Mouse (Mus musculus) limb, embryonic 13.5 days (tissue): ENCODE data around the gene Atp2b1. TPM values are rescaled to one million over a fixed set of nuclear protein-coding genes. Genes with fewer than 3 reads are reported as not detected.

Source experiments
- ATAC-seq: fragments of 200-750 bp; cut with Nextera tagmentation; 2 replicates; pipeline ENCODE4 v1.8.0; 2017; ENCODE audit warnings: low read depth, moderate number of reproducible peaks, moderate TSS enrichment; ENCODE audit not compliant: low FRiP score
- H3K27ac ChIP-seq: fragments of 300-500 bp; sonication (generic); 2 replicates; pipeline ENCODE4 v1.5.1; 2015; ENCODE audit warnings: inconsistent platforms, mild to moderate bottlenecking, moderate library complexity
- H3K27me3 ChIP-seq: fragments of 300-500 bp; sonication (generic); 2 replicates; pipeline ENCODE4 v1.6.1; 2015; ENCODE audit warnings: mild to moderate bottlenecking, inconsistent platforms
- H3K36me3 ChIP-seq: fragments of 300-500 bp; sonication (generic); 2 replicates; pipeline ENCODE4 v1.6.1; 2015; ENCODE audit warnings: inconsistent platforms, mild to moderate bottlenecking, moderate library complexity
- H3K4me1 ChIP-seq: fragments of 300-500 bp; sonication (generic); 2 replicates; pipeline ENCODE4 v1.6.1; 2015; ENCODE audit warnings: inconsistent platforms
- H3K4me2 ChIP-seq: fragments of 300-500 bp; sonication (generic); replicated peaks from 2 replicates; pipeline ENCODE4 v1.6.1; 2015; ENCODE audit warnings: inconsistent platforms, mild to moderate bottlenecking, moderate library complexity
- H3K4me3 ChIP-seq: fragments of 300-500 bp; sonication (generic); 2 replicates; pipeline ENCODE4 v1.5.1; 2015; ENCODE audit warnings: moderate library complexity, mild to moderate bottlenecking, inconsistent platforms
- H3K9ac ChIP-seq: fragments of 300-500 bp; sonication (generic); 2 replicates; pipeline ENCODE4 v1.6.1; 2015; ENCODE audit warnings: mild to moderate bottlenecking, inconsistent platforms
- H3K9me3 ChIP-seq: fragments of 300-500 bp; sonication (generic); 2 replicates; pipeline ENCODE4 v1.6.1; 2016; ENCODE audit warnings: inconsistent platforms
- WGBS: fragments of 180-500 bp; shearing (Covaris S2); methylation state at CpG from one replicate; pipeline ENCODE4 v1.1.7; 2015; 5-methylcytosine and 5-hydroxymethylcytosine counted together
- polyA plus RNA-seq: library from polyadenylated mRNA; unstranded; fragments of >200 nt; fragmentation: Nextera tagmentation; extraction: Ambion mirVana; gene quantifications from 2 replicates; pipeline ENCODE4 v1.2.1, GENCODE M21; 2015

Gene Atp2b1
- polyA plus RNA-seq, 1 experiment from 2014 or later: 152 TPM

DNA sequence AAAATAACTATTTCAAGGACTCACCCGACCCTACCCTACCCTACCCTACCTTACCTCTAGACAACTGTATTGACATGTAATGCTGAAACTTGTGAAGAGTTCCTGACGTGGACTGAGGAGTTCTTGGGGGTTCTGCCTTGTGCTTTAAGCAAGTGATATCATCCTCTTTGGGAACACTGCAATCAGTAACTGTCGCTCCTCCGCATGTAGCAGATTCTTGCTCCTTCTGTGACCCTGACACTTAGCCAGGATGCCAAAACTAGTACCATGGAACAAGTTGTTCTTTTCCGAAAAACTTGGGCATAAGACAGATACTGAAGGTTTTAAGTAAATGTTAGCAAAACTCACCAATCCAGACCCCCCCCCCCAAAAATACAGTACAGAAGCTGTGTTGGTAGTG, 97.9 kb downstream of the Atp2b1 start:
- Histone ChIP-seq H3K27ac (no peak overlapping the region), H3K4me1 (no peaks in the 10 kb centered on the region), H3K4me3 (no peak overlapping the region), H3K4me2 (no peak overlapping the region), H3K27me3 (no peaks in the 10 kb centered on the region), H3K9ac (no peak overlapping the region), H3K36me3 (peaks cover 37% of the 10 kb centered on the region), H3K9me3 (no peaks in the 10 kb centered on the region)
- WGBS: 87% methylated on average over 5 of the region's 5 CpGs
- no peak for ATAC-seq

DNA sequence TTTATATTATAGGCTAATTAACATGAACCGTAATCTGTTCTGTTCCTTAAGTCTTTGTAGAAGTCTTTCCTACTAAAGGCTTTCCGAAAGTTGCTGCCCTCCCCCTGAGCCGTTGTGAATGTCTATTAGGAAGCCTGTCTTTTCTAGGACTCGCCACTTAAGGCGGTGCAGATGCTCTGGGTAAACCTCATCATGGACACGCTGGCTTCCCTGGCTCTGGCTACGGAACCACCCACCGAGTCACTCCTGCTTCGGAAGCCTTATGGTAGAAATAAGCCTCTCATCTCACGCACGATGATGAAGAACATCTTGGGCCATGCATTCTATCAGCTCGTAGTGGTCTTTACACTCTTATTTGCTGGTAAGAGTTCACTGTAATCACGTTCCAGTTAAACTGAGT, 100.5 kb downstream of the Atp2b1 start:
- Histone ChIP-seq H3K4me1 (no peaks in the 10 kb centered on the region), H3K27me3 (no peaks in the 10 kb centered on the region), H3K27ac (no peak overlapping the region), H3K4me2 (no peak overlapping the region), H3K9ac (no peak overlapping the region), H3K36me3 (peaks cover 54% of the 10 kb centered on the region), H3K9me3 (no peaks in the 10 kb centered on the region), H3K4me3 (no peak overlapping the region)
- ATAC-seq: no peak
- WGBS: 91% methylated on average over 13 of the region's 13 CpGs

DNA sequence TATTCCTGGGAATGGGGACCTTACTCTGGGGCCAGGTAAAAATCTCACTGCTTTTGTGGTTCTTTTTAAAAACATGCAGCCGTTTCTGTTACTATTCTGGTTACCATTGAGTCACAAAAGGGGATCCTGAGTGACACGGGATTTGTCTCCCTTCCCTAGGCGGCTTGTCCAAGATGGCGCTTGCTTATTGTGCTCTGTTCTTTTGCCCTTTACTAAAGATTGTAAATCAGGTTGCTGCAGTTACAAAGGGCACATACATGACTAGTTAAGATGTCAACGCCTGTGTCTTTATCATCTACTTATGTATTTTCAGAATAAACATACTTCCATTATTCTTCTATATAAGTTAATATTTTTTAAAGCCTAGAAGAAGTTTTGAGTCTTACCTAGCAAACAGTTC, 102.8 kb downstream of the Atp2b1 start:
- H3K4me3 ChIP-seq: no peak overlapping the region
- H3K9ac ChIP-seq: no peak overlapping the region
- H3K36me3 ChIP-seq: peaks cover 44% of the 10 kb centered on the region
- no peak overlapping the region for H3K4me2 ChIP-seq
- H3K4me1 ChIP-seq: no peaks in the 10 kb centered on the region
- no peaks in the 10 kb centered on the region for H3K27me3 ChIP-seq
- 90% methylated on average over 5 of the region's 5 CpGs for WGBS
- H3K27ac ChIP-seq: no peak overlapping the region
- ATAC-seq: no peak
- H3K9me3 ChIP-seq: no peaks in the 10 kb centered on the region

DNA sequence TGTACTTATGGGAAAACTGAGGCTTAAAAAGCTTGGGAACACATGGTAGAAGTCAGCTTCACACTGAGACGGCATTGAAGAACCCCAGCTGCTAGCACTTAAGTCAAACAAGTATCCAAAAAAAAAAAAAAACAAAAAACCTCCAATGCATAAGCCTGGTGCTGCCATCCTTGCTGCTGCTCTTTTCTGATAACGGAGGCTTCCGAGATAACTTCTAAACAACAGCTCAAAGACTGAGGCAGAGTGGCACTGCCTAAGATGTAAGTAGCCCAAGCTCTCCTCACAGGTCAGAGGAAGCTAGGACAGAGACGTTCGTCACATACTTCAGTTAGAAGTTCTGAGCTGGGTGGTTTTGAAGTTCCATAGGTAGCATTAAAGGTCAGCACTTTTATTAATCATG, 113.3 kb downstream of the Atp2b1 start:
- no peak overlapping the region for H3K4me2 ChIP-seq
- no peak overlapping the region for H3K9ac ChIP-seq
- WGBS: 86% methylated on average over 5 of the region's 5 CpGs
- no peak for ATAC-seq
- H3K27me3 ChIP-seq: no peaks in the 10 kb centered on the region
- H3K4me3 ChIP-seq: no peak overlapping the region
- H3K9me3 ChIP-seq: no peaks in the 10 kb centered on the region
- no peaks in the 10 kb centered on the region for H3K4me1 ChIP-seq
- H3K27ac ChIP-seq: no peak overlapping the region
- H3K36me3 ChIP-seq: peaks cover 31% of the 10 kb centered on the region

DNA sequence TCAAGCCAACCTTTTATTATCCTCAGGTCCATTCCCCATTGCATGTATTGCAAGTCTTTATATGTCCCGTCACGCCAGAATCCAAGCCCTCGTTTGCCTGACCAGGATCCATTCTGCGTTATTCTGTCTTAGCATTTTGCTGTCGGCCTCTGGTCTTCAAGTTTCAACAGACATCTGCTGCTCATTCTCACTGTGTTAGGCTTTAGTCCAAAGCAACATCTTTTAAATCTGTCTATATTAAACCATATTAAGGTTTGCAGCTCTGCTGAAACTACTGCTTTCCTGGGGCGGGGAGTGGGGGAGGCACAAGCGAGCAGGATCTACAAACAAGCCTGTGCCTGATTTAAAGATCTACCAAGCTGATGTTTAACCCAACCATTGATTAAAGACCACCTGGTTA, 115.6 kb downstream of the Atp2b1 start:
- WGBS: 89% methylated on average over 7 of the region's 7 CpGs
- Histone ChIP-seq H3K9me3 (no peaks in the 10 kb centered on the region), H3K4me3 (no peak overlapping the region), H3K27ac (no peak overlapping the region), H3K9ac (no peak overlapping the region), H3K4me2 (no peak overlapping the region), H3K27me3 (no peaks in the 10 kb centered on the region), H3K4me1 (no peaks in the 10 kb centered on the region), H3K36me3 (peaks cover 23% of the 10 kb centered on the region)
- ATAC-seq: no peak

DNA sequence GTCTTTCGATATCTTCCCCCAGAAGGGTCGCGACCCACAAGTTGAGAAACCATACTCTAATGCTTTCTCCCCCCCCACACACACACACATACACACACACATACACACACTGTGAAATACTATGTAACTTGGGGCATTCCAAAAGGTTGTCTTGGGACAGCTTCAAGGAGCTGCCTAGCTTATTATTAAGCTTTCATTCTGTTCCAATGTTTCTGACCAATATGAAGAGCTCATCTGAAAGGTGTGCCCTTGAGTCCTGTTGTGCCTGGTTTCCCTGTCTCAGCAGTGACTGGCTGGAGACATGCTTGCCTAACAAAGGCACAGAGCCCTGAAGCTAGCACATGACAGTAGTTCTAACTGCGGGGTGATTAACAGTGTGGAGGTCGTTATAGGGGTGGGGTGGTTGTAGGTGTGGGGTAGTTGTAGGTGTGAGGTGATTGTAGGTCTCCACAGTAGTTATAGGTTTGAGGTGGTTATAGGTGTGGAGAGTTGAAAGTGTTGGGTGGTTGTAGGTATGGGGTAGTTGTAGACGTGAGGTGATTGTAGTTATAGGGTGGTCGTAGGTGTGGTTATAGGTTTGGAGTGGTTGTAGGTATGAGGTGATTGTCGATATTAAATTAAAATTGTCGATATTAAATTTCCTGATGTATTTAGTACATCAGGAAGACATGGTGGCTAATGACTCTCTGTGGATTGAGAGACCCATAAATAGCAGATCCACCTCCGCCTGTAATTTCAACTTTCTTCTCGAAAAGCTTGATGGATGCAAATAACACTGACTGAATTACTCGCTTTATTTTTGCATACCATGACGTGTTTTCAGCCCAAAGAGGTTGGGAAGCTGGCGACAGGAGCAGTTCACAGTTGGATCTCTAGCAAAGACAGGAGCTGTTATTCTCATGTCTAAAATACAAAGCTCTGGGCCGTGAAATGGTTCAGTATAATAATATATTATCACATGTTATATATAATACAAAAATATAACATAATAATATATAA, 119.9 kb downstream of the Atp2b1 start:
- WGBS: 88% methylated on average over 15 of the region's 15 CpGs
- no peak for ATAC-seq
- no peak overlapping the region for H3K9ac ChIP-seq
- no peak overlapping the region for H3K4me2 ChIP-seq
- H3K27me3 ChIP-seq: no peaks in the 10 kb centered on the region
- H3K4me3 ChIP-seq: no peak overlapping the region
- H3K36me3 ChIP-seq: peaks cover under 1% of the 10 kb centered on the region; the same call in 1 of the 2 replicates
- no peaks in the 10 kb centered on the region for H3K9me3 ChIP-seq
- no peak overlapping the region for H3K27ac ChIP-seq
- 0 out of 2 replicates have a peak, but pooled peaks cover 5% of the 10 kb centered on the region for H3K4me1 ChIP-seq

DNA sequence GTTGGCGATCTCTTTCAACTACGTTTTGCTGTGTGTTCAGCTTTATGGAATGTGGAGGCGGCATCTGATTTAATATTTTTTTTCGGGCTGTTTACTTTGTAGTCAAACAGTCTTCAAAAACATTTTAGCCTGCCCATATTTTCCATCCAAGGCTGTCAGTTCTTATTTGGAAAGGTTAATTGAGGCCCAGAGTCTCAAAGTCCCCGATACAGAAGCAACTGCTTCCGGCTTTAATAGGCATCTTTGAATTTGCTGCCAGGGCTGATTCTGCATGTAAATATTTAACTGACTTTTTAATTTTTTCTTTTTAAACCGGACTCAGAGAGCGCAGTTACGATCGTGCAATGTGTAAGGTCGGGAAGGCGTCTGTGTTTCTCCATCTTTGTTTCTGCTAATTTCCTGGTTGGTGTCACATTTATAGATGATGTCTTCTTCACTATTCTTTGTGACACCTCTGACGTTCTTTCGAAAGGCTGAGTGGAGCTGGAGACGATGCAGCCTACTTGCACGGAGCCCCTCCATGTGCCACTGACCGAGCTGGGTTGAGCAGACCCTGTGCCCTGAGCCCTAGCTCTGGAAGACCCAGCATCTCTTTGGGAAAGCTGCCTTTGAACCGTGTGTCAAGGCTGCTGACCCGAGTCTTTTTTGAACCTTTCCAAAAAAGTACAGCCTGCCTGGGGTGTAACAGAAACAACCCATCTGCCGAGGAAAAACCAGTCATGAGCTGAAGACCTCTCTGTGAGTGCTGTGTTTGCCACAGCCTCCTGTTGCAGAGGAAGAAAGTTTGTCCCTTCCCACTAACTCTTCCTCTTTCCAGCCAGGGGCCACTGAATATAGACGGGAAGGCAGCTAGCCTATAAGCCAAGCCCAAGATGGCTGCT, 123.2 kb downstream of the Atp2b1 start:
- Histone ChIP-seq H3K27ac (no peak overlapping the region), H3K4me2 (no peak overlapping the region), H3K36me3 (no peaks in the 10 kb centered on the region), H3K27me3 (no peaks in the 10 kb centered on the region), H3K4me3 (no peak overlapping the region), H3K9me3 (no peaks in the 10 kb centered on the region), H3K4me1 (0 out of 2 replicates have a peak, but pooled peaks cover 5% of the 10 kb centered on the region), H3K9ac (no peak overlapping the region)
- 79% methylated on average over 21 of the region's 21 CpGs for WGBS
- ATAC-seq: no peak

DNA sequence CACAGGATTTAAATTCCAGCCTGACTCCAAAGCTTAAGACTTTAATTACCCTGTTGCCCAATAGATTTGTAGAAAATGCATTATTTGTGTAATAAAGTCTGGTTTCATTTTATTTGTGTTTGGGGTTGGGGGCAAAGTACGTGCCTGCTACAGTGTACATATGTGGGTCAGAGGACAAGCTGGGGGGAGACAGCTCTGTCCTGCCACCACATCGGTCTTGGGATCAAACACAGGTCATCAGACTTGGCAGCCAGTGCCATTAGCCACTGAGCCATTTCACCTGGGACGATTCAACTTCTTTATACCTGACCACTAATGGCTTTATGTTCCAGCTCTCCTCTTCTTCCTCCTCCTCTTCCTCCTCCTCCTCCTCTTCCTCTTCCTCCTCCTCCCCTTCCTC, 124.7 kb downstream of the Atp2b1 start:
- H3K27me3 ChIP-seq: no peaks in the 10 kb centered on the region
- 51% methylated on average over 3 of the region's 3 CpGs for WGBS
- no peaks in the 10 kb centered on the region for H3K36me3 ChIP-seq
- H3K27ac ChIP-seq: no peak overlapping the region
- H3K9ac ChIP-seq: no peak overlapping the region
- H3K4me1 ChIP-seq: 0 out of 2 replicates have a peak, but pooled peaks cover 5% of the 10 kb centered on the region
- no peak for ATAC-seq
- no peak overlapping the region for H3K4me2 ChIP-seq
- no peak overlapping the region for H3K4me3 ChIP-seq
- H3K9me3 ChIP-seq: no peaks in the 10 kb centered on the region

DNA sequence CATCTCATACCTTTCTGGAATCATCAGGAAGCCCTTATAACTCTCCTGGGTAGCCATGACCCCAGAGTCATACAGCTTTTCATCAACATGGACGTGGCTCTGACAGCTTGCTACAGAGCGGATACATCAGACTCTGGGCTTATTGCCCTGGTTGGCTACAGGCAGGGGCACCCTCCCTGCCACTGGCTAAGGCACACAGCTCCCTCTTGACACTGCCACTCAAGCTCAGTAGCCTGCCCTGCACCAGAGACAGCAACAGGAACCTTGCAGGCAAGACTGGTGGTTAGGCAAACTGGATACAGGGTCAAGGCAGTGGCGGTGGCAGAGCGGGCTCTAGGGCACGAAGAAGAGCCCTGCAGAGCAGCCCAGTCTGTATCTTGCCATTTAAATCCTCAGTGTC, 126.0 kb downstream of the Atp2b1 start:
- Histone ChIP-seq H3K9ac (no peak overlapping the region), H3K9me3 (no peaks in the 10 kb centered on the region), H3K4me2 (no peak overlapping the region), H3K27ac (no peak overlapping the region), H3K4me1 (0 out of 2 replicates have a peak, but pooled peaks cover 5% of the 10 kb centered on the region), H3K36me3 (no peaks in the 10 kb centered on the region), H3K27me3 (no peaks in the 10 kb centered on the region), H3K4me3 (no peak overlapping the region)
- no peak for ATAC-seq
- WGBS: 90% methylated on average over 5 of the region's 5 CpGs

DNA sequence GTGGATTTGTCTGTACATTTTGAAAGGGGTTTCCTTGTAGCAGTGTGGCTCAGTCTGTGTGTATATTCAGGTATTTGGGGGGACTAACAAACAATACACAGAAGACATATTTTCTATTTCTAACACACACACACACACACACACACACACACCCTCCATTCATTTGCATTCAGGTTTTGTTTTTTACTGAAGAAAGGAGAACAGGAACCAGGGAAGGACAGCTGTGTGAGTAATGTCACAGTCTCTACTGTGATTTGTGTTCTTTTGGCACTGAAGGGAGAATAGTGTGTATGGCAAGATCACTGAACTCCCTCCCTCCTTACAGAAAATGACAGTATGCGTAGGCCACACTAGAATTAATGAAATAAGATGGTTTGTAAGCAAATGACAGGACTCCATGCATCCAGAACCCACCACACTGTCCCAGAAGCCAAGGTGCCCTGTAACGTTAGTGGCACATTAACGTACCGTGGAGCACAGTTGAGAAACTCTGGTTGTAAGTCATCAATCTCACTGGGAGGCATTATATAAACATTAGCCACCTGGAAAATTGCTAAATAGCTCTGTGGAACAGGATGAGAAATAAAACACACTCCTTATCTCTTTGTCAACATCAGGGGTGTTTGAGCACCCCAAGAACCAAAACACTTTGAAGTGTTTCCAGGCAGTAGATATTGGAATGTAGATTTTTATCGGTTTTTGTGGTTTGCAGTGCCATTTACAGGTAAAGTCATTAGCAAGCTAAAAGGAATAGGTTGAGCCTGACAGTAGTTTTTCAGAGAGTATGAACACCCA, 132.7 kb downstream of the Atp2b1 start:
- H3K9ac ChIP-seq: no peak overlapping the region
- no peaks in the 10 kb centered on the region for H3K36me3 ChIP-seq
- no peak overlapping the region for H3K4me2 ChIP-seq
- no peak overlapping the region for H3K27ac ChIP-seq
- H3K9me3 ChIP-seq: no peaks in the 10 kb centered on the region
- WGBS: 51% methylated on average over 5 of the region's 5 CpGs
- ATAC-seq: no peak
- H3K4me3 ChIP-seq: no peak overlapping the region
- H3K4me1 ChIP-seq: no peaks in the 10 kb centered on the region
- H3K27me3 ChIP-seq: no peaks in the 10 kb centered on the region

DNA sequence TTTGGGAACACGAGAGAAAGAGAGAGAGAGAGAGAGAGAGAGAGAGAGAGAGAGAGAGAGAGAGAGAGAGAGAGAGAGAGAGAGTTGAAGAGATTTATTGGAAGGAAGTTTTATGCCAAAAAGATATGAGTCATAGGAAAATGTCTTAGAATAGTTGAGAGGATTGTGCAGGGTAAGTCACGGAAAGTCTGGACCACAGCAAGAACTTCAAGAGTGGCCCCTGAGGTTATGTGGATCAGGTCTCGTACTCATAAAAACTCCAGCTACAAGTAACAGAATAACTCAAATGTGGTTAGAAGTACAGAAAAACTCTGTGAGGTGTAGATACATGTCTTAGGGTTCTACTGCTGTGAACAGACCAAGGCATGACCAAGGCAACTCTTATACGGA, 133.3 kb downstream of the Atp2b1 start:
- Histone ChIP-seq H3K9me3 (no peaks in the 10 kb centered on the region), H3K9ac (no peak overlapping the region), H3K4me3 (no peak overlapping the region), H3K4me1 (no peaks in the 10 kb centered on the region), H3K36me3 (no peaks in the 10 kb centered on the region), H3K4me2 (no peak overlapping the region), H3K27ac (no peak overlapping the region), H3K27me3 (no peaks in the 10 kb centered on the region)
- WGBS: 68% methylated on average over 4 of the region's 4 CpGs
- ATAC-seq: no peak
